Mouse (Mus musculus) heart, embryonic 16.5 days (tissue): ENCODE measurements around the gene Pknox2. TPM values are rescaled to one million over a fixed set of nuclear protein-coding genes. Genes with fewer than 3 reads are reported as not detected.
A peak's percentile ranks its signal among the peaks of the same experiment; 100 is the strongest.

Experiments
- ATAC-seq: fragments of 200-750 bp; cut with Nextera tagmentation; replicated peaks from 2 replicates; pipeline ENCODE4 v1.8.0; 2017; ENCODE audit warnings: moderate number of reproducible peaks; ENCODE audit not compliant: insufficient read depth, low FRiP score; ENCODE audit errors: extremely low read depth
- H3K27ac ChIP-seq: fragments of 300-500 bp; sonication (generic); 2 replicates; pipeline ENCODE4 v1.5.1; 2014; ENCODE audit warnings: mild to moderate bottlenecking, low read length, control low read depth, moderate library complexity
- H3K27me3 ChIP-seq: fragments of 300-500 bp; sonication (generic); 2 replicates; pipeline ENCODE4 v1.6.1; 2014; ENCODE audit warnings: low read length, mixed read lengths; ENCODE audit not compliant: control insufficient read depth, insufficient read depth
- H3K36me3 ChIP-seq: fragments of 300-500 bp; sonication (generic); 2 replicates; pipeline ENCODE4 v1.6.1; 2014; ENCODE audit not compliant: control insufficient read depth, insufficient read depth
- H3K4me1 ChIP-seq: fragments of 300-500 bp; sonication (generic); 2 replicates; pipeline ENCODE4 v1.6.1; 2014; ENCODE audit warnings: low read length, mixed read lengths; ENCODE audit not compliant: control insufficient read depth, insufficient read depth
- H3K4me2 ChIP-seq: fragments of 300-500 bp; sonication (generic); 2 replicates; pipeline ENCODE4 v1.6.1; 2014; ENCODE audit warnings: low read depth, mild to moderate bottlenecking, control low read depth, low read length
- H3K4me3 ChIP-seq: fragments of 300-500 bp; sonication (generic); 2 replicates; pipeline ENCODE4 v1.5.1; 2014; ENCODE audit warnings: mild to moderate bottlenecking, control low read depth, low read length
- H3K9ac ChIP-seq: fragments of 300-500 bp; sonication (generic); 2 replicates; pipeline ENCODE4 v1.6.1; 2014; ENCODE audit warnings: low read length, control low read depth
- H3K9me3 ChIP-seq: fragments of 300-500 bp; sonication (generic); replicated peaks from 2 replicates; pipeline ENCODE4 v1.6.1; 2016; ENCODE audit warnings: low read length; ENCODE audit not compliant: control insufficient read depth
- WGBS: fragments of 180-500 bp; shearing (Covaris S2); extraction: QIAGEN DNeasy Blood & Tissue Kit; methylation state at CpG from one replicate; pipeline ENCODE4 v1.1.7; 2014; 5-methylcytosine and 5-hydroxymethylcytosine counted together
- polyA plus RNA-seq: library from polyadenylated mRNA; unstranded; fragments of >200 nt; fragmentation: Nextera tagmentation; extraction: Ambion mirVana; gene quantifications from 2 replicates; pipeline ENCODE4 v1.2.1, GENCODE M21; 2015

Pknox2 gene
- polyA plus RNA-seq, 1 experiment from 2014 or later, result 3.9 TPM

DNA sequence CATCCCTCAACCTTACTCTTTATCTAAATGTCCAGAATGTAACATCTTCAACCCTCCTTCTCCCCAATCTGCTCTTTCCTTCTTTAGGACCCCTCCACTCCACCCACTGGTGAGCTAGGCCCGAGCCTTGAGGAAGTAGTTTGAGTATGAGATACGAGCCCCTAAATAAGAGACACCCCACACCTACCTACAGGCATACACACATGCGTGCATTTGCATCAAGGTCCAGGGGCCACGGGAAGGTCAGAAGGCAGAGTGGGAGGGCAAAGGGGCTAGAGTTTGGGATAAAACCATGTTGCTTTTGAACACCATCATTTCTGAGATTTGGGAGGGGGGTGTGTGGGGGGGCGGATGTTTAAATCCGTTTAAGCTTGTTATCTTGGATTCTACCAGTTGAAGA, 2.5 kb downstream of the Pknox2 start:
- Histone ChIP-seq H3K4me3 (peak overlapping the region; percentile 77), H3K4me1 (peaks cover 13% of the 10 kb centered on the region), H3K27me3 (0 out of 2 replicates have a peak, but pooled peaks cover 2% of the 10 kb centered on the region), H3K4me2 (peak overlapping the region; percentile 94), H3K27ac (peak overlapping the region; percentile 88; the same call in 1 of the 2 replicates), H3K9me3 (no peaks in the 10 kb centered on the region), H3K36me3 (no peaks in the 10 kb centered on the region), H3K9ac (peak overlapping the region; percentile 85)
- ATAC-seq, result no peak
- 22% methylated on average over 6 of the region's 6 CpGs for WGBS

DNA sequence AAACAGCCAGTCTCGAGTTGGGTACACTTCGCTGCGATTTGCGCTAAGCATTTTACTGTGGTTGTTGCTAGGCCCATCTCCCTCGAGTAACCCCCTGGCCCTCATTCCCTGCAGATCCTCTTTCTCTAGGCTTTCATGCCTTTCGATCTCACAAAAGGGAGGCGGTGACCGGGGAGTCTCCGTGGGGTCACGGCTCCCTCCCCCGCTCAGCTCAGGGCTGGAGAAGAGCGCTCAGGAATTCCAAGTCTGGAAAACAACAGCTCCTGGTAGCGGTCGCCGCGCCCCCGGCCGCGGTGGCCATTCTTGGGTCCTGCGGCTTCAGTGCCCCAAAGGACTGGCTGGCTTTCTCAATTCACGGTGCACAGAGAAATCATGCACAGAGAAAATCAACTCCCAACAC, 3.0 kb downstream of the Pknox2 start:
- peak overlapping the region; percentile 94 for H3K4me2 ChIP-seq
- peaks cover 15% of the 10 kb centered on the region for H3K4me1 ChIP-seq
- H3K9me3 ChIP-seq, result no peaks in the 10 kb centered on the region
- ATAC-seq, result no peak
- peak overlapping the region; percentile 77 for H3K4me3 ChIP-seq
- H3K27ac ChIP-seq, result no peak overlapping the region
- peak overlapping the region; percentile 52 for H3K9ac ChIP-seq
- 13% methylated on average over 21 of the region's 21 CpGs for WGBS
- no peaks in the 10 kb centered on the region for H3K36me3 ChIP-seq
- H3K27me3 ChIP-seq, result 0 out of 2 replicates have a peak, but pooled peaks cover 2% of the 10 kb centered on the region

DNA sequence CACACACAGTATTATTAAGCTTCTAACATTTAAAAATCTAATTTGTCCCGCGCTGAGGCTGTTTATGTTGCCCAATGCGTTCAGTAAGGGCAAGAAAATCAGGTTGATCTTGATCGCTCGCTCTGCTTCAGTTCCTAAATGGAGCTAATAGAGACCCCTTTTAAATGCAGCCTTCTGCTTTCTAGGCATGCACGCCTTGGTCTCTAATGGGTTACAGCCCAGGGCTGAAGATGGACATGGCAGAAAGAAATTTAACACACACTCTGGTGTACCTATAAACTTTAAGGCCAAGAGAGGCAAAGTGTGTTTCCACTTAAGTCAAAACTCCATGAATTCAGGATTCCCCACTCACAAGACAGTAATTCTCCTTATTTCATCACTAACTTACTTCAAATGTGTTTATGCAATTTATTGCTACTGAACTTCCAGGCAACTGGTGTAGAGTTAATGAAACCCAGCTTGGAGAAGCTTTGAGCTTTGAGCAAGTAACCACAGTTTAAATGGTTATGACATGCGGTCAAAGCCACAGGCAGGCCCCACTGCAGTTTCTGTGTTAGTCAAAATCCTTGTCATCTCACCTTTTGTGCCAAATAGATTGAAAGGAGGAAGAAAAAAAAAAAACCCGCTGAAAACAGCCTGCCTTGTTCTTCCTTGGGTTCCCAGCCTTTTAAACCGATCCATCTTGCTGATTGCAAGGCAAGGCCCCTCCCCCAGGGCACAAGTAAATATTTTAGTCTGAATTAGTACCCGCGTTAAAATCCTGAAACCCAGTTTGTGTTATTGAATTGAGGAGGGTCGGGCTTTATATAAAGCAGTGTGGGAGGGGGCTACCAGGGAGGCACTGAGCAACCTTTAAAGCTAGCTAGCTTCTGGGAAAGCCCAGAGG, 3.9 kb downstream of the Pknox2 start:
- WGBS, result 62% methylated on average over 12 of the region's 12 CpGs
- Histone ChIP-seq H3K27me3 (0 out of 2 replicates have a peak, but pooled peaks cover 2% of the 10 kb centered on the region), H3K4me2 (peak overlapping the region; percentile 94; the same call in 1 of the 2 replicates), H3K9ac (no peak overlapping the region), H3K4me3 (no peak overlapping the region), H3K9me3 (no peaks in the 10 kb centered on the region), H3K4me1 (peaks cover 15% of the 10 kb centered on the region), H3K27ac (no peak overlapping the region), H3K36me3 (no peaks in the 10 kb centered on the region)
- no peak for ATAC-seq

DNA sequence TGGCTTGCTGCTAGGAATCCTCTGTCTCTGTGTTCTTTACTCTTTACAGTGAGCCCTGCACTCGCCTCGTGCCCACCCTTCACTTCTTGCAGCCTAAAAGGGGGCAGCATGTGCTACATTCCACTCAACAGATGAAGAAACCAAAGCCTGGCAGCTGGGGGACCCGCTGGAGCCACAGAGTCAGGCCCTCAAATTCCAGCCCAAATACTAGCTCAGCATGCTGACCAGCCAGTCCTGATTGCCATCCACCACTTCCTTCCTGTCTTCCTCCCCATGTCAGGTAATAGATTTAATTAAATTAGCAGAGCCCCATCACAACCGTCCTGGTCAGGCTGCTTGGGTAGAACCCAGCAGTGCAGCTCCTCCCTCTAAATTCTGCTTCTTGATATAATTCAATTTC, 5.1 kb downstream of the Pknox2 start:
- 44% methylated on average over 4 of the region's 4 CpGs for WGBS
- Histone ChIP-seq H3K27ac (no peak overlapping the region), H3K4me1 (peaks cover 15% of the 10 kb centered on the region), H3K27me3 (0 out of 2 replicates have a peak, but pooled peaks cover 2% of the 10 kb centered on the region), H3K36me3 (no peaks in the 10 kb centered on the region), H3K9ac (no peak overlapping the region), H3K4me2 (no peak overlapping the region), H3K4me3 (no peak overlapping the region), H3K9me3 (no peaks in the 10 kb centered on the region)
- no peak for ATAC-seq

DNA sequence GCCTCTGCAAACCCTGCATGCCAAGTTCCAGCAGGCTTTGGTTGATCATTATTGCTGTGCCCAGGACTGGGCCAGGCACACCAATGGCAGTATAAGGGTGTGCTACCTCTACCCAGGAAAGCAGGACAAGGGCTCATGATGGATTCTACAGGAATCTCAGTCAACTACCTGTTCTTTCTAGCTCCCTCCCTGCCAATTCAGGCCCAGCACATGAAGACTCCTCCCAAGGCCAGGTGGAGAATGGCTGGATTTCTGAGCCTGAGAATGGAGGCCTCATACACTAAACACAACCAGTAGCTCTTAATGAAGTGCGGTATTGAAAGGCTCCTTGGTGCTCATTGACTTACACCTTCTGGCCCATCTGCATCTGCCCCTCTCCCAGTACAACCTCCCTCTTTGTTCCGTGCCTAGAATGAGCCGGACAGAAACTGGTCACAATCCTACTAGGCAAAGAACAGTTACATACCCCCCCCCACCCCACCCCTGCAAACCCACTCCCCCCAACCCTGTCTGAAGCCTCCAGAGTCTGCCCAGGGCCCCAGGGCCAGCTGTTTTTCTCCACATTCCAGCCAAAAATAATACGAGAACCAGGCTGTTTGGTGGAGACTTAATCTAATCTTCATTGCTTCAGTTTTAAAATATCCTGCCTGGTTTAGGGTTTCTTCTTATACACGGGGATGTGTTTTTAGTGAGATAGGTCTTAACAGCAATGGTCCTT, 6.6 kb downstream of the Pknox2 start:
- 0 out of 2 replicates have a peak, but pooled peaks cover 2% of the 10 kb centered on the region for H3K27me3 ChIP-seq
- 47% methylated on average over 5 of the region's 5 CpGs for WGBS
- no peak overlapping the region for H3K9ac ChIP-seq
- H3K4me2 ChIP-seq, result no peak overlapping the region
- peaks cover 15% of the 10 kb centered on the region for H3K4me1 ChIP-seq
- H3K36me3 ChIP-seq, result no peaks in the 10 kb centered on the region
- ATAC-seq, result no peak
- no peak overlapping the region for H3K4me3 ChIP-seq
- no peaks in the 10 kb centered on the region for H3K9me3 ChIP-seq
- H3K27ac ChIP-seq, result 0 out of 2 replicates have a peak overlapping the region, but pooled peaks have one; percentile 16

DNA sequence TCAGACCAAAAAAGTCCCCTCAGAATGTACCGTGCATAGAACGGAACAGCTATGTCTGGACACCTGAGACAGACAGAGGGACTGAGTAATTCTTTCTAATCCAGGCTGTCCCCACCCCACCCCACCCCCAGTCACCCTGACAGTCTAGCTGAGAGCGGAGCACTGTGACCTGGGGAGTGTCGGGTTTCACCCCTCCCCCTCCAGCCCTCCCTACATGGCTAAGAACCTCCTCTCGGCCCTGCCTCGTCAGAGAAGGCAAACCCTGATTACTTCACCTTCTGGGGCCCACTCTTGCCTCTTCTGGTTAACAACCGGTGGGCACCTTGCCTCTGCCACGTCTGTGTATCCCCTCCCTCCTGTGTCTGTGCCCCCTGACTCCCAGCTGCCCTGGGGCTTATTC, 7.7 kb downstream of the Pknox2 start:
- WGBS, result 2% methylated on average over 8 of the region's 8 CpGs
- peak overlapping the region; percentile 20 for H3K4me3 ChIP-seq
- H3K9ac ChIP-seq, result peak overlapping the region; percentile 34; the same call in 1 of the 2 replicates
- H3K9me3 ChIP-seq, result no peaks in the 10 kb centered on the region
- H3K36me3 ChIP-seq, result no peaks in the 10 kb centered on the region
- peak overlapping the region; percentile 43 for H3K4me2 ChIP-seq
- ATAC-seq, result peak; percentile 80
- H3K4me1 ChIP-seq, result peaks cover 9% of the 10 kb centered on the region
- no peak overlapping the region for H3K27ac ChIP-seq
- H3K27me3 ChIP-seq, result no peaks in the 10 kb centered on the region

DNA sequence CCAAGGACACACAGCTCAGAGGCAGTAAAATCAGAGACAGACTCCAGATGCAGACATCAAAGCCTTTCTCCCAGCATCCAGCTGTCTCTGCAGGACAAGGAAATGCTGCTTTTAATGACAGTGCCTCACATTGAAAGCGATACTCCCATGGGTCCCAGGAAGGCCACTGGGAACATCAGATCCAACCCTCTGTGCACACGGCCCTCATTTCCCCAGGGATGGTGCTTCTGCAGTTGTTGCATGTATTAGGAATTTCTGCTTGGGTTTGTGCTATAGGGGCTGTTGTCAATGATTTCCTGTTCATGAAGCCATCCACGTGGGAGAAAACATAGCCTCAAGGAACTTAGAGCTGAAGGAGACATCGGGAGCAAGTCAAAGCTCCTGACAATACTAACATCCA, 8.3 kb downstream of the Pknox2 start:
- Histone ChIP-seq H3K9ac (no peak overlapping the region), H3K27me3 (no peaks in the 10 kb centered on the region), H3K27ac (no peak overlapping the region), H3K4me1 (peaks cover 9% of the 10 kb centered on the region), H3K9me3 (no peaks in the 10 kb centered on the region), H3K4me3 (no peak overlapping the region; the same call in 1 of the 2 replicates), H3K4me2 (no peak overlapping the region; the same call in 1 of the 2 replicates), H3K36me3 (no peaks in the 10 kb centered on the region)
- ATAC-seq, result no peak
- 46% methylated on average over 4 of the region's 4 CpGs for WGBS

DNA sequence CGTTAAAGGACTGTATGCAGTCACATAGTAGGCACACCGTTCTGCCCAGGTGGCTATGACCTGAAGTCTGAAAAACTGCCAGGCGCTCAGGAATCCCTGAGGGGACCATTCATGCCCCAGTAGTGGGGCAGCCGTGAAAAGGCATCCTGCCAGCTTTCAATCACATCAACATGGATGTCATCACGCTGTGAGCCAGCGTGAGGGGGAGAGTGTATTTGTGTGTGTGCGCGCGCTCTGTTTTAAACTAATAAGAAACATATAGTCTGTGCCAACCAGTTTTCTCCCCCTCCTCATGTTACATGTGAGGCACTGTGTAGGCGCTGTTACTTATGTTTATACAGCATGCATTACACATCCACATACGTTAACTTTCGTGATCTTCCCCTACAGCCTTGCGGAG, 10.9 kb downstream of the Pknox2 start:
- H3K4me2 ChIP-seq, result no peak overlapping the region
- no peaks in the 10 kb centered on the region for H3K27me3 ChIP-seq
- H3K27ac ChIP-seq, result no peak overlapping the region
- H3K4me3 ChIP-seq, result no peak overlapping the region
- no peaks in the 10 kb centered on the region for H3K36me3 ChIP-seq
- H3K4me1 ChIP-seq, result peaks cover 9% of the 10 kb centered on the region
- 80% methylated on average over 13 of the region's 13 CpGs for WGBS
- H3K9me3 ChIP-seq, result no peaks in the 10 kb centered on the region
- ATAC-seq, result no peak
- H3K9ac ChIP-seq, result no peak overlapping the region

DNA sequence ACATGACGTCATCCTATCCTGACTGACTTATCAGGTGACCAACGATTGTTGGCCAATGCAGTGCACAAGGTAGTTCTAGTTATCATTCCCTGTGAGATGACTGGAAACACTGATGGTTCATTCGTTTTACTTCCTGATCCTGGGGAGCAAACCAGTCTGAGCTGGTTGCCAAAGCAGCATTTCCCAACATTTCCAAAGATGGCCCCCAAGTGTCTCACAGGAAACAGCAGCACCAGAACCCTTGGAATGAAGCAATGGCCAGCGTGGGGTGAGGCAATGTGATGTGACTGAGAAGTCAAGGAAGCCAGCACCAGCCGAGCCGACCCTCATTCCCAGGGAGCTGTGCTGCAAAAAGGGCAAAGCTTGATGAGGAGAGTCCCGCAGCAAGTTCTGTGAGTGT, 13.7 kb downstream of the Pknox2 start:
- Histone ChIP-seq H3K27me3 (no peaks in the 10 kb centered on the region), H3K9me3 (no peaks in the 10 kb centered on the region), H3K27ac (no peak overlapping the region), H3K9ac (no peak overlapping the region), H3K36me3 (no peaks in the 10 kb centered on the region), H3K4me2 (no peak overlapping the region), H3K4me3 (no peak overlapping the region), H3K4me1 (no peaks in the 10 kb centered on the region)
- no peak for ATAC-seq
- WGBS, result 75% methylated on average over 7 of the region's 7 CpGs
